Mouse (Mus musculus): ENCODE data around the gene Ssh1. TPM values are rescaled to one million over a fixed set of nuclear protein-coding genes. Genes with fewer than 3 reads are reported as not detected.

Ssh1 gene
- polyA plus RNA-seq, 3 experiments from 2014 or later, result 15.5 to 18.0 (median 16.9) TPM

- peak; percentile 64 for ATAC-seq
Measured at GRCm38 (mm10) chr5:113888186-113888795, 105.4 kb downstream of the Ssh1 start.

GRCm38 (mm10) chr5:113887132-113887531 is 106.6 kb downstream of the Ssh1 start:
- no peak for ATAC-seq

Other genes starting within 250 kb of the Ssh1 start
- 10 to 100 TPM; 12.7 to 15.3 (median 13.0) TPM for gene Sart3, start 221.4 kb downstream of the Ssh1 start, polyA plus RNA-seq (2017; shearing (Covaris generic))
- gene Iscu, start 221.1 kb downstream of the Ssh1 start, polyA plus RNA-seq (2017; shearing (Covaris generic)), result 10 to 100 TPM in 2 of 3 experiments, 1 to 10 TPM in 1; 5.7 to 45.5 (median 16.1) TPM
- gene Tmem119, start 193.4 kb downstream of the Ssh1 start, polyA plus RNA-seq (2017; shearing (Covaris generic)), result not detected
- gene Selplg, start 161.2 kb downstream of the Ssh1 start, polyA plus RNA-seq (2017; shearing (Covaris generic)), result 100 to 1,000 TPM; 457 to 620 (median 469) TPM
- gene Coro1c, start 85.1 kb downstream of the Ssh1 start, polyA plus RNA-seq (2017; shearing (Covaris generic)), result 10 to 100 TPM; 46.6 to 88.2 (median 57.2) TPM
- gene Dao, start 9.8 kb upstream of the Ssh1 start, polyA plus RNA-seq (2017; shearing (Covaris generic)), result not detected
- 1 to 10 TPM; 2.1 to 3.5 (median 2.7) TPM for gene Usp30, start 71.6 kb upstream of the Ssh1 start, polyA plus RNA-seq (2017; shearing (Covaris generic))
- not detected for gene Svop, start 97.7 kb upstream of the Ssh1 start, polyA plus RNA-seq (2017; shearing (Covaris generic))
- 1 to 10 TPM; 4.3 to 8.4 (median 5.4) TPM for gene Alkbh2, start 134.3 kb upstream of the Ssh1 start, polyA plus RNA-seq (2017; shearing (Covaris generic))
- gene Ung, start 136.5 kb upstream of the Ssh1 start, polyA plus RNA-seq (2017; shearing (Covaris generic)), result 1 to 10 TPM; 7.8 to 9.1 (median 8.5) TPM
- 1 to 10 TPM; 1.3 to 4.5 (median 1.7) TPM for gene Acacb, start 152.6 kb upstream of the Ssh1 start, polyA plus RNA-seq (2017; shearing (Covaris generic))